Mouse (Mus musculus) layer of hippocampus, postnatal 36 days (tissue): ENCODE results near the gene Ngly1. TPM values are rescaled to one million over a fixed set of nuclear protein-coding genes. Genes with fewer than 3 reads are reported as not detected.

Experiments used
- DNase-seq, 2 experiments: peaks; one replicate each; pipeline ENCODE4 v3.0.0; 2022
- total RNA-seq, 2 experiments: library from RNA; stranded (reverse); gene quantifications; 2 replicates each; pipeline ENCODE4 v1.2.3; 2021

The Ngly1 gene
- total RNA-seq, 2 experiments from 2014 or later: 30.0 to 36.1 TPM

DNA sequence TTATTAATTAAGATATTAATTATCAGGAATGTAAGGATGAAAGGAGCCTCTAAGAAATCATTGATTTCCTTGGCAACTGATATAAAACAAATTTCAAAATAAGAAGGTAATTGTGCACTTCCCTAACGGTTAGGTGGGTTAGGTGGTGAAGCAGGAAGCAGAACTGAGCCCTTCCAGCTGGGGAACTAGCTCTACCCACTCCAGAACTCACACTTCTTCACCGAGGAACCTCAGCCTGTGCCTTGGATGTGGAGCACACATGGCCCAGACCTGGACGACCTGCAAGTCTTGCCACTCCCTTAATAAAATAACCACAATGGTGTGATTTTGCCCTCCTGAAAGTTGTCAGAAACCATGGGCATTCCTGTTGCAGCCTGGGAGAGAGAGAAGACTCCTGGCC is 80.7 kb downstream of the Ngly1 start:
- DNase-seq: no peak

DNA sequence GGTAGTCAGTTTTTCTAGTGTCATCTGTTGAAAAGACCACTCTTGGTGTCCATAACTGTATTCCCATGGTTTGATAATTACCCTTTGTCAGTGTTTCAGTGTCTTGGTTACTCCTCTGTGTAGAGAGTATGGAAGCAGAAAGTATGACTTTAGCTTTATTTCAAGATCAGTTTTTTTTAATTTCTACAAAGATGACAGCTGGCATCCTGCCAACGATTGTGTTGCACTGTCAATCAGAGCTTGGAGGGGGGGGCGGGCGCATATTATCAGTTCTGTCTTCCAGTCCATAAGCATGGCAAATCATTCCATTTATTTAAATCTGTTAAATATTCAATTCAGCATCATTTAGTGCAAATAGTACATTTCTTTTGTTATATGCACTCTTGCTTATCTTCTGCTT is 85.2 kb downstream of the Ngly1 start:
- DNase-seq: no peak

GRCm38 (mm10) chr14:16335835-16336417 is 86.8 kb downstream of the Ngly1 start:
- DNase-seq: no peak

DNA sequence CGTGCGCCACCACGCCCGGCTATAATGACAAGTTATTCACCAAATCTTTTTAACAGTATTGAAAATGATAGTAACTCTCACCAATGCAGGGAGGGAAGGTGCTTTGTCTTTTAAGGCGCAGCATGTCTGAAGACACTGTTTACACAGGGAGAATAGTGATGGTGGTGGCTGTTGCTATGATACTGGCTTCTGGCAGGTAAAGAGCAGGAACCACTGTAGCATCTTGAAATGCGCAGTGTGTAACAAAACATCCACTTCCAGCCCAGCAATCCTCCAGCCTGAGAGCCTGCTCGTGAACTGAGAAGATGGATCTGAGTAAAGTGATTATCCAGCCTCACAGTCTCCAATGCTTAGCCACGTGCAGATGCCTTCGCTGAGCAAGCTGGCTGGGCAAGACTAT is 98.4 kb downstream of the Ngly1 start:
- DNase-seq: no peak

GRCm38 (mm10) chr14:16359704-16360103 is 110.6 kb downstream of the Ngly1 start:
- no peak for DNase-seq

Other genes starting within 250 kb of the Ngly1 start
- gene Oxsm, start 528 bp downstream of the Ngly1 start, total RNA-seq: 1 to 10 TPM; 9.6 to 10.0 TPM
- gene Top2b, start 115.9 kb downstream of the Ngly1 start, total RNA-seq: 10 to 100 TPM; 93.1 to 94.6 TPM